Mouse (Mus musculus) hindbrain, embryonic 10.5 days (tissue): ENCODE data around the gene Depdc5. TPM values are rescaled to one million over a fixed set of nuclear protein-coding genes. Genes with fewer than 3 reads are reported as not detected.
"Not testable (repeated sequence)": the region's sequence is repeated elsewhere in the genome, so short reads cannot be mapped to it uniquely, and the experiment has no call there.

ENCODE experiments used
- DNase-seq: peaks from one replicate; pipeline ENCODE4 v3.0.0-alpha.2; 2017; ENCODE audit warnings: low spot score
- H3K27ac ChIP-seq: fragments of 300-500 bp; sonication (generic); 2 replicates; pipeline ENCODE4 v1.5.1; 2016; ENCODE audit warnings: mild to moderate bottlenecking, moderate library complexity
- H3K27me3 ChIP-seq: fragments of 300-500 bp; sonication (generic); 2 replicates; pipeline ENCODE4 v1.6.1; 2016; ENCODE audit warnings: mild to moderate bottlenecking; ENCODE audit not compliant: poor library complexity, insufficient read depth, severe bottlenecking
- H3K36me3 ChIP-seq: fragments of 300-500 bp; sonication (generic); 2 replicates; pipeline ENCODE4 v1.6.1; 2016; ENCODE audit warnings: mild to moderate bottlenecking, moderate library complexity
- H3K4me1 ChIP-seq: fragments of 300-500 bp; sonication (generic); replicated peaks from 2 replicates; pipeline ENCODE4 v1.6.1; 2016; ENCODE audit warnings: mild to moderate bottlenecking
- H3K4me3 ChIP-seq: fragments of 300-500 bp; sonication (generic); 2 replicates; pipeline ENCODE4 v1.5.1; 2016; ENCODE audit warnings: mild to moderate bottlenecking, moderate library complexity
- H3K9me3 ChIP-seq: fragments of 300-500 bp; sonication (generic); 2 replicates; pipeline ENCODE4 v1.6.1; 2016; ENCODE audit warnings: mild to moderate bottlenecking, moderate library complexity
- WGBS: fragments of 180-500 bp; shearing (Covaris S2); methylation state at CpG from one replicate; pipeline ENCODE4 v1.1.7; 2016; 5-methylcytosine and 5-hydroxymethylcytosine counted together
- polyA plus RNA-seq: library from polyadenylated mRNA; unstranded; fragments of >200 nt; fragmentation: Nextera tagmentation; extraction: Ambion mirVana; gene quantifications from 2 replicates; pipeline ENCODE4 v1.2.1, GENCODE M21; 2016

Gene Depdc5
- polyA plus RNA-seq, 1 experiment from 2014 or later = 35.8 TPM

DNA sequence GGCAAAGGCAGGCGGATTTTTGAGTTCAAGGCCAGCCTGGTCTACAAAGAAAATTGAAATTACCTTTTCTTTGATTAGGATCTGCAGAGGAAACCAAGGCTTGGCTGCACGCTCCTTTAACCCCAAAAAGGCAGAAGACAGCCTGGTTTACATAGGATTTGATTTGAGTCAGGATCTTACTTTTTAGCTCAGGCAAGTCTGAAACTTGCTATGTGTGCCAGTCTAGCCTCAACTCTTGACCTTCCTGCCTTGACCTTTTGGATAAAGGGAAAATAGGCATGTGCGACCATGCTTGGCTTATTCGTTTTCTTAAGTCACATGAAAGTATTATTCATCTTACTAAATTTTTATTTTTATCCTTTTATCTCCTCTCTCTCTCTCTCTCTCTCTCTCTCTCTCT, 8.7 kb upstream of the Depdc5 start:
- Histone ChIP-seq H3K9me3 (no peaks in the 10 kb centered on the region), H3K27me3 (no peaks in the 10 kb centered on the region), H3K27ac (peak overlapping the region; percentile 95), H3K36me3 (peaks cover 23% of the 10 kb centered on the region), H3K4me1 (peaks cover 36% of the 10 kb centered on the region), H3K4me3 (no peak overlapping the region)
- DNase-seq = no peak
- WGBS = 89% methylated on average over 4 of the region's 4 CpGs

DNA sequence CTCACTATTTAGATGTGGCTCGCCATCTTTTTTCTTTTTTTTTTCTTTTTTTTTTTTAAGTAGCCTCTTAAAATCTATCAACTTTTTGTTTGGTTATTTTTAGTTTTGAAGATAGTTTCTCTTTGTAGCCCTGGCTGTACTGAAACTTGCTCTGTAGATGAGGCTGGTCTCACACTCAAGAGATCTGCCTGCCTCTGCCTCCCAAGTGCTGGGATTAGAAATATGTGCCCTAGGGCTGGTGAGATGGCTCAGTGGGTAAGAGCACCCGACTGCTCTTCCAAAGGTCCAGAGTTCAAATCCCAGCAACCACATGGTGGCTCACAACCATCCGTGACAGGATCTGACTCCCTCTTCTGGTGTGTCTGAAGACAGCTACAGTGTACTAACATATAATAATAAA, 8.2 kb upstream of the Depdc5 start:
- 87% methylated on average over 3 of the region's 3 CpGs for whole genome bisulfite sequencing
- Histone ChIP-seq H3K36me3 (peaks cover 19% of the 10 kb centered on the region), H3K4me1 (peaks cover 36% of the 10 kb centered on the region)
- not testable (repeated sequence) for DNase-seq, H3K27me3 ChIP-seq, H3K27ac ChIP-seq, H3K9me3 ChIP-seq, H3K4me3 ChIP-seq

DNA sequence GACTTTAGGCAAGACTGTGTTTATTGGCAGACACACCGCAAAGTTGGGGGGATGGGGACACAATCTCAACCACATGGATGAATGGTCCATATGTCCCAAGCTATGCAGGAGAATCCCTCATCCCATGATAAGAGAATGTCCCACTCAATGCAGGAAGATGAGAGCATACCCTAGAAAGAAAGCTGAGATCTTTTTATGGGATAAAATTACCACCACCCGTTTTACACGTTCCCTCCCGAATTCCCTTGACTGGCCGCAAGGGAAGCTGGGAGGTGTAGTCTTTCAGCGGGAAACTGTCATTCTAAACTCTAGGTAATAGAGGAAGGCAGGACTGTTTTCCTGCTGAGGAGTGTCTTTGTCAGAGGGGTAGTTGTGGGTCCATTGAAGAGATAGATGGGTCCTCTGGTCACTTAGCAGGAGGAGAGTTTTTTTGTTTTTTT, 5.7 kb upstream of the Depdc5 start:
- DNase-seq = peak; percentile 21
- no peaks in the 10 kb centered on the region for H3K27me3 ChIP-seq
- peak overlapping the region; percentile 57 for H3K4me3 ChIP-seq
- H3K36me3 ChIP-seq = no peaks in the 10 kb centered on the region
- peak overlapping the region; percentile 87 for H3K27ac ChIP-seq
- H3K4me1 ChIP-seq = peaks cover 19% of the 10 kb centered on the region
- H3K9me3 ChIP-seq = no peaks in the 10 kb centered on the region
- WGBS = 4% methylated on average over 6 of the region's 6 CpGs

DNA sequence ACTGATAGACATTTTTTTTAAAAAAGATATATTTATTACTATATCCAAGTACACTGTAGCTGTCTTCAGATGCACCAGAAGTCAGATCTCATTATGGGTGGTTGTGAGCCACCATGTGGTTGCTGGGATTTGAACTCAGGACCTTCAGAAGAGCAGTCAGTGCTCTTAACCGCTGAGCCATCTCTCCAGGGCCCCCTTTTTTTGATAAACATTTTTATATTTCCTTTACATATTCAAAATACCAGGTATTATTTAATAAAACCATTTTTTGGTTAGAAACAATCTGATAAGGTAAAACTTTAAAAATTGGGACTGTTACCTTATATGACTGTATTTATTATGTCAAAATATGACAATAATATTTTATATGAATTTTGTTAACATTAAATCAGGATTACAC, 2.4 kb upstream of the Depdc5 start:
- peaks cover 3% of the 10 kb centered on the region; the same call in 1 of the 2 replicates for H3K36me3 ChIP-seq
- DNase-seq = no peak
- H3K27ac ChIP-seq = no peak overlapping the region
- H3K4me3 ChIP-seq = no peak overlapping the region
- H3K9me3 ChIP-seq = no peaks in the 10 kb centered on the region
- WGBS = 94% methylated on average over 1 of the region's 1 CpGs
- H3K4me1 ChIP-seq = peaks cover 17% of the 10 kb centered on the region
- H3K27me3 ChIP-seq = no peaks in the 10 kb centered on the region

- no peaks in the 10 kb centered on the region for H3K27me3 ChIP-seq
- peak overlapping the region; percentile 89 for H3K27ac ChIP-seq
- no peak for DNase-seq
- 80% methylated on average over 6 of the region's 6 CpGs for WGBS
- H3K9me3 ChIP-seq = no peaks in the 10 kb centered on the region
- peak overlapping the region; percentile 82 for H3K4me3 ChIP-seq
- H3K36me3 ChIP-seq = peaks cover 18% of the 10 kb centered on the region
- peaks cover 13% of the 10 kb centered on the region for H3K4me1 ChIP-seq
These were observed 900 bp upstream of the Depdc5 start for GRCm38 (mm10) chr5:32862469-32863132.

- DNase-seq = no peak
- Histone ChIP-seq H3K9me3 (no peaks in the 10 kb centered on the region), H3K4me3 (no peak overlapping the region), H3K36me3 (peaks cover 82% of the 10 kb centered on the region), H3K4me1 (peaks cover 3% of the 10 kb centered on the region; the same call in 1 of the 2 replicates), H3K27me3 (no peaks in the 10 kb centered on the region), H3K27ac (no peak overlapping the region)
- 94% methylated on average over 5 of the region's 5 CpGs for WGBS
These were observed 6.0 kb downstream of the Depdc5 start for GRCm38 (mm10) chr5:32869389-32870024.

DNA sequence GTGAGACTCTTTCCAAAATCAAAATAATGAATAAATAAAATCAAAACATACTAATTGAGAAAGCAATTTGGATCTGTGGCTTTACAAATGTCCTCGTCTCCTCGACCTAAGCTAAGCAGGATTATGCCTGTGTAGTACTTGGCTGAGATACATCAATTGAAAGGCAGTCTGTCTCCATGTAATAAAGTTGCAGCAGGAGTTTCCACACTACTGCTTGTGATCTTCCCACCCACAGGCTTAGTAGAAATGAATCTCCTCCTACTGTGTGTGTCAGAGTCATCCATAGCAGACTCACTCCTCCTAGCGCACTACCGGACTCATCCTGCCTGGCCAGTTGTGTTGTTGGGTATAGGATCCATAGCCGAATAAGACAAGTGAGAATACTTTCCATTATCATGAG, 8.8 kb downstream of the Depdc5 start:
- peaks cover 96% of the 10 kb centered on the region for H3K36me3 ChIP-seq
- no peaks in the 10 kb centered on the region for H3K9me3 ChIP-seq
- no peak overlapping the region for H3K27ac ChIP-seq
- no peaks in the 10 kb centered on the region for H3K4me1 ChIP-seq
- WGBS = 95% methylated on average over 5 of the region's 5 CpGs
- no peak overlapping the region for H3K4me3 ChIP-seq
- DNase-seq = no peak
- H3K27me3 ChIP-seq = no peaks in the 10 kb centered on the region

GRCm38 (mm10) chr5:32886739-32887138, 23.2 kb downstream of the Depdc5 start:
- no peaks in the 10 kb centered on the region for H3K9me3 ChIP-seq
- no peaks in the 10 kb centered on the region for H3K4me1 ChIP-seq
- no peaks in the 10 kb centered on the region for H3K27me3 ChIP-seq
- no peak for DNase-seq
- peaks cover 95% of the 10 kb centered on the region for H3K36me3 ChIP-seq
- H3K4me3 ChIP-seq = no peak overlapping the region
- no peak overlapping the region for H3K27ac ChIP-seq
- WGBS = 76% methylated on average over 3 of the region's 3 CpGs

- Histone ChIP-seq H3K27ac (no peak overlapping the region), H3K9me3 (no peaks in the 10 kb centered on the region), H3K4me1 (no peaks in the 10 kb centered on the region), H3K27me3 (no peaks in the 10 kb centered on the region), H3K4me3 (no peak overlapping the region), H3K36me3 (peaks cover 83% of the 10 kb centered on the region)
- WGBS = 61% methylated on average over 1 of the region's 1 CpGs
- no peak for DNase-seq
These were observed 44.0 kb downstream of the Depdc5 start for GRCm38 (mm10) chr5:32907496-32907895.

- H3K27ac ChIP-seq = no peak overlapping the region
- no peak for DNase-seq
- H3K36me3 ChIP-seq = peaks cover 88% of the 10 kb centered on the region
- WGBS = 84% methylated on average over 3 of the region's 3 CpGs
- no peaks in the 10 kb centered on the region for H3K27me3 ChIP-seq
- no peak overlapping the region for H3K4me3 ChIP-seq
- H3K9me3 ChIP-seq = no peaks in the 10 kb centered on the region
- no peaks in the 10 kb centered on the region for H3K4me1 ChIP-seq
These were observed 50.6 kb downstream of the Depdc5 start for GRCm38 (mm10) chr5:32914071-32914470.

GRCm38 (mm10) chr5:32919281-32919680, 55.8 kb downstream of the Depdc5 start:
- WGBS = 88% methylated on average over 2 of the region's 2 CpGs
- H3K27me3 ChIP-seq, H3K4me3 ChIP-seq, H3K4me1 ChIP-seq, H3K27ac ChIP-seq, H3K9me3 ChIP-seq, DNase-seq: not testable (repeated sequence)
- peaks cover 81% of the 10 kb centered on the region for H3K36me3 ChIP-seq

DNA sequence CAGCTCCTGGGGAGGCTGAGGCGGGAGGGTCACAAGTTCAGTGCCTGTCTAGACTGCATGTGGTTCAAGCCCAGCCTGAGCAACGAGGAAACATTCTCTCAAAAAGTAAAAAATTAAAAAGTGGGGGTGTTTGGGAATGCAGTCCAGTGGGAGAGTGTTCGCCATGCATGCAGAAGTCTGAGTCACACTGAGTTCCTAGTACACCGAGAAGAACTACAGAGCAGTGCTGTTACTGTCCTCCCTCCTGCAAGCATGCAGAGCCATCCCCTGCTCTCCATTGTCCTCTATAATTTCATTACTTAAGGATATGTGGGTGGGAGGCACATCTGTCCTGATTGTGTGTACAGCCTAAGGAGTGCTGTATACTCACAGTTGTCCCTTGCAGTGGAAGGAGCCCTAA, 59.4 kb downstream of the Depdc5 start:
- Histone ChIP-seq H3K9me3 (no peaks in the 10 kb centered on the region), H3K4me3 (no peak overlapping the region), H3K27ac (no peak overlapping the region), H3K27me3 (no peaks in the 10 kb centered on the region), H3K36me3 (peaks cover 84% of the 10 kb centered on the region), H3K4me1 (no peaks in the 10 kb centered on the region)
- DNase-seq = no peak
- 88% methylated on average over 4 of the region's 4 CpGs for WGBS

GRCm38 (mm10) chr5:32930761-32931160, 67.3 kb downstream of the Depdc5 start:
- H3K9me3 ChIP-seq = no peaks in the 10 kb centered on the region
- H3K36me3 ChIP-seq = peaks cover 89% of the 10 kb centered on the region
- H3K4me1 ChIP-seq = no peaks in the 10 kb centered on the region
- DNase-seq = no peak
- WGBS = 82% methylated on average over 2 of the region's 2 CpGs
- no peak overlapping the region for H3K27ac ChIP-seq
- H3K4me3 ChIP-seq = no peak overlapping the region
- no peaks in the 10 kb centered on the region for H3K27me3 ChIP-seq
